Mouse (Mus musculus) limb, embryonic 15.5 days (tissue): ENCODE measurements around the gene Olfr1141. TPM values are rescaled to one million over a fixed set of nuclear protein-coding genes. Genes with fewer than 3 reads are reported as not detected.

Experiments used
- ATAC-seq: fragments of 200-750 bp; cut with Nextera tagmentation; 2 replicates; pipeline ENCODE4 v1.8.0; 2017; ENCODE audit warnings: low read depth, moderate TSS enrichment; ENCODE audit not compliant: insufficient number of reproducible peaks, low FRiP score, low TSS enrichment
- H3K27ac ChIP-seq: fragments of 300-500 bp; sonication (generic); 2 replicates; pipeline ENCODE4 v1.5.1; 2015; ENCODE audit warnings: moderate library complexity, mild to moderate bottlenecking, inconsistent platforms
- H3K27me3 ChIP-seq: fragments of 300-500 bp; sonication (generic); 2 replicates; pipeline ENCODE4 v1.6.1; 2015; ENCODE audit warnings: inconsistent platforms
- H3K36me3 ChIP-seq: fragments of 300-500 bp; sonication (generic); 2 replicates; pipeline ENCODE4 v1.6.1; 2015; ENCODE audit warnings: inconsistent platforms
- H3K4me1 ChIP-seq: fragments of 300-500 bp; sonication (generic); 2 replicates; pipeline ENCODE4 v1.6.1; 2015; ENCODE audit warnings: inconsistent platforms
- H3K4me2 ChIP-seq: fragments of 300-500 bp; sonication (generic); 2 replicates; pipeline ENCODE4 v1.6.1; 2015; ENCODE audit warnings: mild to moderate bottlenecking, inconsistent platforms
- H3K4me3 ChIP-seq: fragments of 300-500 bp; sonication (generic); 2 replicates; pipeline ENCODE4 v1.5.1; 2015; ENCODE audit warnings: mild to moderate bottlenecking, inconsistent platforms
- H3K9ac ChIP-seq: fragments of 300-500 bp; sonication (generic); 2 replicates; pipeline ENCODE4 v1.6.1; 2015; ENCODE audit warnings: inconsistent platforms
- H3K9me3 ChIP-seq: fragments of 300-500 bp; sonication (generic); 2 replicates; pipeline ENCODE4 v1.6.1; 2016; ENCODE audit warnings: inconsistent platforms
- WGBS: fragments of 180-500 bp; shearing (Covaris S2); methylation state at CpG from one replicate; pipeline ENCODE4 v1.1.7; 2015; 5-methylcytosine and 5-hydroxymethylcytosine counted together
- polyA plus RNA-seq: library from polyadenylated mRNA; unstranded; fragments of >200 nt; fragmentation: Nextera tagmentation; extraction: Ambion mirVana; gene quantifications from 2 replicates; pipeline ENCODE4 v1.2.1, GENCODE M21; 2015

Gene Olfr1141
- not detected in 2 replicates for polyA plus RNA-seq

- Histone ChIP-seq H3K36me3 (no peaks in the 10 kb centered on the region), H3K9ac (no peak within 1 kb of the TSS), H3K4me3 (no peak within 1 kb of the TSS), H3K27ac (no peak within 1 kb of the TSS), H3K27me3 (no peaks in the 10 kb centered on the region), H3K4me2 (no peak within 1 kb of the TSS), H3K9me3 (no peaks in the 10 kb centered on the region; the same call in 1 of the 2 replicates), H3K4me1 (no peaks in the 10 kb centered on the region)
- ATAC-seq = no peak
- WGBS = 81% methylated on average over 1 of the region's 1 CpGs
Measured at GRCm38 (mm10) chr2:87753891-87754290, at the start of gene Olfr1141. TSS of gene Olfr1141 (minus strand) at chr2:87753991.

DNA sequence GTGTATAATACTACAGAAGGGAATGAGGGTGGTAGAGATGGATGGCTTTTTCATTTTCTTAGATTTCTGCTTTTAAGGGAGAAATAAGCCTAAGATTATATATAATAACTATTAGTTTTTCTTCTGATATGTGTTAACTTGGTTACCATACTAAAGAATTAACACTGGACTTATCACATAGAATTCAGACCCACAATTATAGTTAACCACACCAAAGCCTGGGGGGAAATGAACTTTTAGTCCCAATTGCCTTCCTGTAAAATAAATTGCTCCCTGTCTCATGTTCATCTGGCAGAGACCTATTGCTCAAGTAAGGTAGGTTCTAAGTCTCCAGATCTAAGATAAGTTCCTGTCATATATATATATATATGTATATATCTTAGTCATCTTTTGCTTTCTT is 46.5 kb upstream of the Olfr1141 start, which contains the start of gene Olfr1143:
Olfr1143 (plus strand) TSS at position 301 of the 400 bp plus-strand sequence.
- H3K4me1 ChIP-seq = no peaks in the 10 kb centered on the region
- H3K27ac ChIP-seq = no peak within 1 kb of the TSS
- no peak within 1 kb of the TSS for H3K9ac ChIP-seq
- no peak within 1 kb of the TSS for H3K4me2 ChIP-seq
- H3K27me3 ChIP-seq = no peaks in the 10 kb centered on the region
- H3K36me3 ChIP-seq = no peaks in the 10 kb centered on the region
- H3K9me3 ChIP-seq = no peaks in the 10 kb centered on the region
- no peak within 1 kb of the TSS for H3K4me3 ChIP-seq
- ATAC-seq = no peak

DNA sequence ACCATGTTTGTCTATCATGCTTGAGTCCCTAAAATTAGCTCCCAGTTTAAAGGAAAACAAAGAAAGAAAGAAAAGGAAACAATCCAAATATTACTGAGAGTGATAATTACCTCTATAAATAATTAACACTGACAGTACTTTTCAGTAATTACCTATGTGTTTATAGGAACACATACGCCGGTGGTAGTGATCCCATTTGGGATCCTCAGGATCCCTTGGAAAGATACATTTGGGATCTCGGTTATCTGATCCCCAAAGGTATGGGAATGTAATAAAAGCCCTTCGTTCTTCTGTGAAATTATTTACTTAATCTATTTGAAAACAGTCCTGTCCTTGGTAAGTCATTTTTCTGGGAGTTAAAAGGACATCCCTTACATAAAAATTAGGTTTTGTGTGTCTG is 25.4 kb upstream of the Olfr1141 start, which contains the start of gene Olfr152:
Olfr152 (plus strand) TSS at position 301 of the 400 bp plus-strand sequence.
- ATAC-seq = no peak
- no peak within 1 kb of the TSS for H3K27ac ChIP-seq
- no peaks in the 10 kb centered on the region for H3K4me1 ChIP-seq
- no peak within 1 kb of the TSS for H3K4me3 ChIP-seq
- H3K9me3 ChIP-seq = no peaks in the 10 kb centered on the region
- 78% methylated on average over 4 of the region's 4 CpGs for WGBS
- H3K36me3 ChIP-seq = no peaks in the 10 kb centered on the region
- no peak within 1 kb of the TSS for H3K4me2 ChIP-seq
- H3K9ac ChIP-seq = no peak within 1 kb of the TSS
- H3K27me3 ChIP-seq = no peaks in the 10 kb centered on the region

- ATAC-seq = no peak
- Histone ChIP-seq H3K36me3 (no peaks in the 10 kb centered on the region), H3K27me3 (no peaks in the 10 kb centered on the region), H3K27ac (no peak overlapping the region), H3K4me3 (no peak overlapping the region), H3K9me3 (no peaks in the 10 kb centered on the region), H3K4me1 (no peaks in the 10 kb centered on the region), H3K4me2 (no peak overlapping the region), H3K9ac (no peak overlapping the region)
- WGBS = 48% methylated on average over 1 of the region's 1 CpGs
Measured at GRCm38 (mm10) chr2:87776143-87776542, 22.4 kb upstream of the Olfr1141 start.

- WGBS = 80% methylated on average over 3 of the region's 3 CpGs
- no peak for ATAC-seq
- no peak within 1 kb of the TSS for H3K27ac ChIP-seq
Measured at GRCm38 (mm10) chr2:87743452-87743851, 10.3 kb downstream of the Olfr1141 start, which contains the start of gene Olfr1140. TSS of gene Olfr1140 (plus strand) at chr2:87743752.

GRCm38 (mm10) chr2:87739878-87740277 is 13.9 kb downstream of the Olfr1141 start, which contains the start of gene Olfr1138:
TSS of gene Olfr1138 (minus strand) at chr2:87739978.
- Histone ChIP-seq H3K36me3 (no peaks in the 10 kb centered on the region), H3K4me1 (no peaks in the 10 kb centered on the region), H3K4me3 (no peak within 1 kb of the TSS), H3K9me3 (no peaks in the 10 kb centered on the region), H3K27ac (no peak within 1 kb of the TSS), H3K27me3 (no peaks in the 10 kb centered on the region), H3K4me2 (no peak within 1 kb of the TSS), H3K9ac (no peak within 1 kb of the TSS)
- ATAC-seq = no peak
- WGBS = 68% methylated on average over 1 of the region's 1 CpGs

More at GRCm38 (mm10) chr2:87743452-87743851, 10.3 kb downstream of the Olfr1141 start, which contains the start of gene Olfr1140:
- Histone ChIP-seq H3K9me3 (no peaks in the 10 kb centered on the region), H3K4me1 (no peaks in the 10 kb centered on the region), H3K27me3 (no peaks in the 10 kb centered on the region), H3K9ac (no peak within 1 kb of the TSS), H3K36me3 (no peaks in the 10 kb centered on the region), H3K4me2 (no peak within 1 kb of the TSS), H3K4me3 (no peak within 1 kb of the TSS)

DNA sequence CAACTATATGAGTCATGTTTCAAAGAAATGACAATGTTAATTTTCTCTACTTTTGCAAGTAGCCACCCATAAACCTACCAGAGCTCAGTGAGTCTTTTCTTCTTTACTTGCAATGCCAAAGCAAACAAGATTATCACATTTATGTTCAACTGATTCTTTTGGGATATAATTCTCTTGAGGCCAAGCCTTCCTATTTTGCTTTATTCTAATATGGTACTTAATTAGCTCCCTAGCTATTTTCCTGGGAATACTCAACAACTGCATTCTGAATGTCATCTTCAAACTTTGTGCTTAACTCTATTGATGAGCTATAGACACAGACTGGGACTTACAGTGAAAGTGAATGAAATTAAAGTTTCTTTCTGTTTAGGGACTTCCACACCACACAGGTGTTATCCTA is 40.7 kb downstream of the Olfr1141 start, which contains the start of gene Olfr1137:
Olfr1137 (minus strand) TSS at position 101 of the 400 bp plus-strand sequence.
- H3K27me3 ChIP-seq = no peaks in the 10 kb centered on the region
- no peaks in the 10 kb centered on the region for H3K9me3 ChIP-seq
- ATAC-seq = no peak
- H3K27ac ChIP-seq = no peak within 1 kb of the TSS
- H3K9ac ChIP-seq = no peak within 1 kb of the TSS
- no peak within 1 kb of the TSS for H3K4me3 ChIP-seq
- no peak within 1 kb of the TSS for H3K4me2 ChIP-seq
- no peaks in the 10 kb centered on the region for H3K36me3 ChIP-seq
- H3K4me1 ChIP-seq = no peaks in the 10 kb centered on the region

Other genes starting within 250 kb of the Olfr1141 start
- gene Pramel6, start 247.4 kb downstream of the Olfr1141 start, polyA plus RNA-seq = not detected in 2 replicates
- not detected in 2 replicates for gene Olfr153, start 222.2 kb downstream of the Olfr1141 start, polyA plus RNA-seq
- gene Olfr1128, start 208.4 kb downstream of the Olfr1141 start, polyA plus RNA-seq = not detected in 2 replicates
- not detected in 2 replicates for gene Olfr1129, start 180.1 kb downstream of the Olfr1141 start, polyA plus RNA-seq
- gene Olfr1130, start 147.8 kb downstream of the Olfr1141 start, polyA plus RNA-seq = not detected in 2 replicates
- gene Olfr1131, start 126.9 kb downstream of the Olfr1141 start, polyA plus RNA-seq = not detected in 2 replicates
- not detected in 2 replicates for gene Olfr1132, start 116.5 kb downstream of the Olfr1141 start, polyA plus RNA-seq
- not detected in 2 replicates for gene Olfr1133, start 106.6 kb downstream of the Olfr1141 start, polyA plus RNA-seq
- gene Olfr1134, start 95.5 kb downstream of the Olfr1141 start, polyA plus RNA-seq = not detected in 2 replicates
- not detected in 2 replicates for gene Olfr1135, start 80.3 kb downstream of the Olfr1141 start, polyA plus RNA-seq
- not detected in 2 replicates for gene Olfr1136, start 60.0 kb downstream of the Olfr1141 start, polyA plus RNA-seq
- not detected in 2 replicates for gene Olfr1137, start 40.8 kb downstream of the Olfr1141 start, polyA plus RNA-seq
- not detected in 2 replicates for gene Olfr1138, start 14.0 kb downstream of the Olfr1141 start, polyA plus RNA-seq
- gene Olfr1140, start 10.2 kb downstream of the Olfr1141 start, polyA plus RNA-seq = not detected in 2 replicates
- gene Olfr152, start 25.5 kb upstream of the Olfr1141 start, polyA plus RNA-seq = not detected in 2 replicates
- gene Olfr1143, start 46.6 kb upstream of the Olfr1141 start, polyA plus RNA-seq = not detected in 2 replicates
- gene Olfr1145, start 55.8 kb upstream of the Olfr1141 start, polyA plus RNA-seq = not detected in 2 replicates
- not detected in 2 replicates for gene Olfr1148, start 76.5 kb upstream of the Olfr1141 start, polyA plus RNA-seq
- gene Olfr1150-ps1, start 90.0 kb upstream of the Olfr1141 start, polyA plus RNA-seq = not detected in 2 replicates
- not detected in 2 replicates for gene Olfr1151, start 101.9 kb upstream of the Olfr1141 start, polyA plus RNA-seq
- gene Olfr1152, start 112.5 kb upstream of the Olfr1141 start, polyA plus RNA-seq = not detected in 2 replicates
- gene Olfr1153, start 141.0 kb upstream of the Olfr1141 start, polyA plus RNA-seq = not detected in 2 replicates
- gene Olfr1154, start 151.2 kb upstream of the Olfr1141 start, polyA plus RNA-seq = not detected in 2 replicates
- gene Olfr1155, start 191.1 kb upstream of the Olfr1141 start, polyA plus RNA-seq = not detected in 2 replicates
- gene Olfr1156, start 199.1 kb upstream of the Olfr1141 start, polyA plus RNA-seq = not detected in 2 replicates
- gene Olfr1157, start 214.3 kb upstream of the Olfr1141 start, polyA plus RNA-seq = not detected in 2 replicates
- not detected in 2 replicates for gene Olfr74, start 220.7 kb upstream of the Olfr1141 start, polyA plus RNA-seq
- gene Olfr1158, start 236.1 kb upstream of the Olfr1141 start, polyA plus RNA-seq = not detected in 2 replicates